ENCODE assay signal across 7 mouse cellular contexts in the genomic region with DNA sequence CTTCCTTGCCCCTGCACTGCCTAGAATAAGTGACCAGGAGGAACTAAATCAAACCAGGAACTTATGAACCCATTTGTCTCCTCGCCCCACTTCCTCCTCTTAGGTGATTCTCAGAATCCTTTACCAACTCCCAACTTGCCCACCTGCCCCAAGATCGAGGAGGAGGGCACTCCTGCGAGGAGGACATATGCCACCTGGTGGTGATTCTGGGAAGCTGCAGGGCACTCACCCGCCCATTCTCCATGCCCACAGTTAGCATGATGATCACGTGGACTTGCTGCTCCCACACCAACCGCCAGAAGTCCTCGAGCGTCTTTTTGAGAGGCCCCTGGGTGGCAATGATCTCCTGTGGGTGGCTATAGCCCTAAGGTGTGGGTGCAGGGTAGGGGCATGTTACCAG. TPM values are rescaled to one million over a fixed set of nuclear protein-coding genes. Genes with fewer than 3 reads are reported as not detected.
DNase-seq lines count a peak whose midpoint lies in the region; ATAC-seq lines count a peak whose summit lies in the region.

No protein-coding gene starts in this region.

- WGBS in midbrain, embryonic 10.5 days = 13% methylated on average over 8 of the region's 8 CpGs
- WGBS in midbrain, embryonic 13.5 days = 13% methylated on average over 8 of the region's 8 CpGs
- WGBS in kidney, embryonic 15.5 days = 12% methylated on average over 8 of the region's 8 CpGs

- DNase-seq in midbrain, embryonic 10.5 days (ENCODE audit: low spot score) = peak; percentile 69
- peak; percentile 44 for DNase-seq in Muller cell, postnatal 12 days (ENCODE audit: inconsistent ontology term)
- DNase-seq in thymus, adult 18-20 months = peak; percentile 28 to 49

- H3K36me3 ChIP-seq in midbrain, embryonic 10.5 days = no peaks in the 10 kb centered on the region
- H3K36me3 ChIP-seq in midbrain, embryonic 13.5 days = no peaks in the 10 kb centered on the region
- no peaks in the 10 kb centered on the region for H3K36me3 ChIP-seq in kidney, embryonic 15.5 days

- H3K4me3 ChIP-seq in midbrain, embryonic 10.5 days = no peak overlapping the region
- H3K4me3 ChIP-seq in midbrain, embryonic 13.5 days (replicated peaks) = no peak overlapping the region
- no peak overlapping the region for H3K4me3 ChIP-seq in kidney, embryonic 15.5 days (replicated peaks)

- no peaks in the 10 kb centered on the region for H3K9me3 ChIP-seq in midbrain, embryonic 10.5 days (replicated peaks)
- no peaks in the 10 kb centered on the region for H3K9me3 ChIP-seq in midbrain, embryonic 13.5 days
- H3K9me3 ChIP-seq in kidney, embryonic 15.5 days (replicated peaks) = no peaks in the 10 kb centered on the region

- H3K4me1 ChIP-seq in midbrain, embryonic 10.5 days = peaks cover 14% of the 10 kb centered on the region
- H3K4me1 ChIP-seq in midbrain, embryonic 13.5 days (replicated peaks) = 0 out of 2 replicates have a peak, but pooled peaks cover 3% of the 10 kb centered on the region
- H3K4me1 ChIP-seq in kidney, embryonic 15.5 days = peaks cover 7% of the 10 kb centered on the region

- no peak overlapping the region for H3K9ac ChIP-seq in midbrain, embryonic 13.5 days (replicated peaks)
- H3K9ac ChIP-seq in kidney, embryonic 15.5 days = no peak overlapping the region

- H3K4me2 ChIP-seq in midbrain, embryonic 13.5 days (replicated peaks) = no peak overlapping the region
- H3K4me2 ChIP-seq in kidney, embryonic 15.5 days = no peak overlapping the region

- no peak overlapping the region for H3K27ac ChIP-seq in midbrain, embryonic 10.5 days (replicated peaks)
- no peak overlapping the region for H3K27ac ChIP-seq in midbrain, embryonic 13.5 days
- H3K27ac ChIP-seq in kidney, embryonic 15.5 days = no peak overlapping the region

- ATAC-seq in midbrain, embryonic 13.5 days = no peak
- ATAC-seq in common myeloid progenitor, adult 5-6 weeks (replicated peaks; ENCODE audit: low read depth, poor library complexity, severe bottlenecking) = peak; percentile 81
- 0 out of 2 replicates have a peak, but pooled peaks have one; percentile 26 for ATAC-seq in kidney, embryonic 15.5 days (replicated peaks; ENCODE audit: low FRiP score)
- ATAC-seq in megakaryocyte progenitor cell, adult 5-6 weeks (replicated peaks; ENCODE audit: poor library complexity) = peak; percentile 91

- peaks cover 19% of the 10 kb centered on the region for H3K27me3 ChIP-seq in midbrain, embryonic 10.5 days (ENCODE audit: low read depth, poor library complexity, severe bottlenecking)
- peaks cover 9% of the 10 kb centered on the region; the same call in 1 of the 2 replicates for H3K27me3 ChIP-seq in midbrain, embryonic 13.5 days
- peaks cover 5% of the 10 kb centered on the region; the same call in 1 of the 2 replicates for H3K27me3 ChIP-seq in kidney, embryonic 15.5 days

RNA-seq across cellular contexts. Expression of a gene that starts 7.6 kb away (rescaled TPM):
- polyA plus RNA-seq in midbrain, embryonic 10.5 days (2016; fragmentation: Nextera tagmentation; extraction: Ambion mirVana) = 0.06 and 0.17 TPM in 2 replicates
- 0.35 and 0.44 TPM in 2 replicates for polyA plus RNA-seq in midbrain, embryonic 13.5 days (2015; fragmentation: Nextera tagmentation; extraction: Ambion mirVana)
- total RNA-seq in common myeloid progenitor, adult 5-6 weeks (2017) = 0.05 TPM in 1 of 2 replicates, not detected in the other
- polyA plus RNA-seq in kidney, embryonic 15.5 days (2015; fragmentation: Nextera tagmentation; extraction: Ambion mirVana) = 0.98 and 1.1 TPM in 2 replicates
- 0.05 TPM in 1 of 2 replicates, not detected in the other for total RNA-seq in megakaryocyte progenitor cell, adult 5-6 weeks (2015)
- 0.08 TPM in 1 of 2 replicates, not detected in the other for total RNA-seq in megakaryocyte progenitor cell, adult 5-6 weeks (2017)

RNA-seq across cellular contexts. Expression of a gene that starts 19.8 kb away (rescaled TPM):
- polyA plus RNA-seq in midbrain, embryonic 10.5 days (2016; fragmentation: Nextera tagmentation; extraction: Ambion mirVana) = 1.3 and 2.4 TPM in 2 replicates
- polyA plus RNA-seq in midbrain, embryonic 13.5 days (2015; fragmentation: Nextera tagmentation; extraction: Ambion mirVana) = 0.46 and 0.51 TPM in 2 replicates
- 92.4 and 105 TPM in 2 replicates for total RNA-seq in common myeloid progenitor, adult 5-6 weeks (2017)
- 1.2 TPM in 2 replicates for polyA plus RNA-seq in kidney, embryonic 15.5 days (2015; fragmentation: Nextera tagmentation; extraction: Ambion mirVana)
- 75.0 and 75.4 TPM in 2 replicates for total RNA-seq in megakaryocyte progenitor cell, adult 5-6 weeks (2015)
- 103 and 112 TPM in 2 replicates for total RNA-seq in megakaryocyte progenitor cell, adult 5-6 weeks (2017)

RNA-seq across cellular contexts. Expression of a gene that starts 34.0 kb away (rescaled TPM):
- polyA plus RNA-seq in midbrain, embryonic 10.5 days (2016; fragmentation: Nextera tagmentation; extraction: Ambion mirVana) = 46.5 and 67.6 TPM in 2 replicates
- polyA plus RNA-seq in midbrain, embryonic 13.5 days (2015; fragmentation: Nextera tagmentation; extraction: Ambion mirVana) = 234 and 247 TPM in 2 replicates
- 16.2 and 16.4 TPM in 2 replicates for total RNA-seq in common myeloid progenitor, adult 5-6 weeks (2017)
- polyA plus RNA-seq in kidney, embryonic 15.5 days (2015; fragmentation: Nextera tagmentation; extraction: Ambion mirVana) = 45.3 and 52.3 TPM in 2 replicates
- 32.1 and 35.1 TPM in 2 replicates for total RNA-seq in megakaryocyte progenitor cell, adult 5-6 weeks (2015)
- 18.4 and 19.9 TPM in 2 replicates for total RNA-seq in megakaryocyte progenitor cell, adult 5-6 weeks (2017)

RNA-seq across cellular contexts. Expression of a gene that starts 54.8 kb away (rescaled TPM):
- not detected in 2 replicates for polyA plus RNA-seq in midbrain, embryonic 10.5 days (2016; fragmentation: Nextera tagmentation; extraction: Ambion mirVana)
- 0.13 and 0.17 TPM in 2 replicates for polyA plus RNA-seq in midbrain, embryonic 13.5 days (2015; fragmentation: Nextera tagmentation; extraction: Ambion mirVana)
- total RNA-seq in common myeloid progenitor, adult 5-6 weeks (2017) = not detected in 2 replicates
- polyA plus RNA-seq in kidney, embryonic 15.5 days (2015; fragmentation: Nextera tagmentation; extraction: Ambion mirVana) = 0.09 TPM in 1 of 2 replicates, not detected in the other
- not detected in 2 replicates for total RNA-seq in megakaryocyte progenitor cell, adult 5-6 weeks (2015)
- not detected in 2 replicates for total RNA-seq in megakaryocyte progenitor cell, adult 5-6 weeks (2017)
